Mouse (Mus musculus) heart, adult 2 months (tissue): ENCODE measurements around the gene Rhd. TPM values are rescaled to one million over a fixed set of nuclear protein-coding genes. Genes with fewer than 3 reads are reported as not detected.

ENCODE experiments used
- DNase-seq, 2 experiments: peaks; one replicate each; pipeline ENCODE4 v3.0.0; 2021
- H3K27ac ChIP-seq: fragments of 200-600 bp; 2 replicates; pipeline ENCODE4 v1.8.1; 2022
- H3K27me3 ChIP-seq: fragments of 200-500 bp; 2 replicates; pipeline ENCODE4 v1.6.1; 2012; ENCODE audit warnings: mild to moderate bottlenecking, low read length, inconsistent platforms, mixed read lengths; ENCODE audit not compliant: control insufficient read depth, insufficient read depth
- H3K36me3 ChIP-seq: fragments of 200-500 bp; 2 replicates; pipeline ENCODE4 v1.6.1; 2012; ENCODE audit warnings: low read length, inconsistent platforms; ENCODE audit not compliant: control insufficient read depth, insufficient read depth
- H3K4me1 ChIP-seq: fragments of 200-500 bp; 2 replicates; pipeline ENCODE4 v1.6.1; 2011; ENCODE audit warnings: low read length; ENCODE audit not compliant: control insufficient read depth, insufficient read depth
- H3K4me3 ChIP-seq: fragments of 200-600 bp; 2 replicates; pipeline ENCODE4 v1.8.1; 2022
- H3K79me2 ChIP-seq: fragments of 200-500 bp; replicated peaks from 2 replicates; pipeline ENCODE4 v1.6.1; 2012; ENCODE audit warnings: mild to moderate bottlenecking, inconsistent platforms, low read length, moderate library complexity, mixed read lengths; ENCODE audit not compliant: control insufficient read depth, insufficient read depth
- H3K9ac ChIP-seq: fragments of 200-500 bp; 2 replicates; pipeline ENCODE4 v1.6.1; 2012; ENCODE audit warnings: low read depth, mild to moderate bottlenecking, control low read depth, inconsistent platforms, low read length, mixed read lengths
- CTCF ChIP-seq: fragments of 200-600 bp; IDR thresholded peaks from 2 replicates; pipeline ENCODE4 v1.8.1; 2022; ENCODE audit warnings: antibody characterized with exemption, mild to moderate bottlenecking, moderate library complexity
- EP300 ChIP-seq: fragments of 200-500 bp; IDR thresholded peaks from 2 replicates; pipeline ENCODE4 v1.6.1; 2011; ENCODE audit warnings: low read depth, low read length, control low read depth; ENCODE audit not compliant: insufficient read depth
- POLR2A ChIP-seq: fragments of 200-500 bp; IDR thresholded peaks from 2 replicates; pipeline ENCODE4 v1.6.1; 2011; ENCODE audit warnings: mild to moderate bottlenecking, low read depth, low read length, control low read depth; ENCODE audit not compliant: insufficient read depth
- WGBS: fragments of 180-500 bp; shearing (Covaris S2); methylation state at CpG from one replicate; pipeline ENCODE4 v1.1.7; 2018; 5-methylcytosine and 5-hydroxymethylcytosine counted together
- intact Hi-C: fragments of 180-260 bp; cut with DNase I; formaldehyde crosslinking; loops from one replicate; pipeline ENCODE4 v1.15.1; 2025
- polyA plus RNA-seq: library from polyadenylated mRNA; depleted of rRNA; stranded (reverse); fragments of >200 nt; gene quantifications from 2 replicates; pipeline ENCODE4 v1.2.3, GENCODE M21; 2012; rRNA removed
- total RNA-seq, 2 experiments: library from RNA; stranded (reverse); gene quantifications; 2 replicates each; pipeline ENCODE4 v1.2.3; 2021

Rhd gene
- total and polyA plus RNA-seq, 3 experiments = 3.2 to 6.0 (median 5.7) TPM

DNA sequence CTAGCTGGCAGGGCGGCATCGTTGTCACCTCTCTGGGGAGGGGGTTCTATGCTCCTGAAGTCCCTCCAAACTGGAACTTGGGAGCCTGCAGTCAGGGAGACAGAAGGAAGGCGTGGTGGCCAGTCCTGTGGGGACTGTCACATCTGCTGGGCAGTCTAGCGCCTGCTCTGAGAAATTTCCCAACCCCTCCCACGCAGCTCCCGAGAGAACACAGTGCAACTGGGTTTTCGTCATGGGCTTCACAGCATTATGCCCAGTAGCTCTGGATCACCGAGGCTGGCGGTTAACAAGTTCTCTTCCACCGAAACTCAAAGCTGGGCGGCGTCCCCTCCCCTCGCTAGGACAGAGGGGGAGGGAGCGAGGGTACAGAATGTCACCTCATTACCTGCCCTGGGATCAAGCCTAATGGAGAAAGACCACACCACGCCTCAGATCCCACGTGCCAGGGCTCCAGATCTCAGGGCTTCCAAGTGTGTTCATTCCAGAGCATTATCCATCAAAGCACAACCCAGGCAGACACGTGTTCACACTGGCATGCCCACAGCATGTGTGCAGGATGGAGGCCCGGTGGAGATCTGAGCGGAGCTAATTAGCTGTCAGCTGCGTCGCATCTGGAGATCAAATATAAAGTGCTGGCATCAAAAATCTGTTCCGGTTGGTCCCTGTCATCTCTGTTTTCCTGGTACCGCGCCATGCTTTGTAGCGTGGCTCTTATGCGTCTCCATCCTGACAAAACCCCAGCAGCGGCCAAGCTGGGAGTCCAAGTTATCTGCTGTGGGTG is 79.6 kb downstream of the Rhd start:
- H3K4me1 ChIP-seq = no peaks in the 10 kb centered on the region
- no peaks in the 10 kb centered on the region for H3K36me3 ChIP-seq
- intact Hi-C loops = no loop called here
- no peaks in the 10 kb centered on the region for H3K79me2 ChIP-seq
- no peak for DNase-seq
- no peak overlapping the region for H3K9ac ChIP-seq
- 38% methylated on average over 27 of the region's 27 CpGs for WGBS
- H3K27ac ChIP-seq = no peak overlapping the region
- H3K27me3 ChIP-seq = no peaks in the 10 kb centered on the region
- no peak for TF ChIP-seq CTCF
- TF ChIP-seq EP300 = no peak
- no peak for TF ChIP-seq POLR2A
- H3K4me3 ChIP-seq = no peak overlapping the region

Other genes starting within 250 kb of the Rhd start
- gene Man1c1, start 160.2 kb upstream of the Rhd start, total RNA-seq = 10 to 100 TPM; 24.8 to 28.4 TPM
- gene Man1c1, start 160.2 kb upstream of the Rhd start, polyA plus RNA-seq = 14.1 and 17.6 TPM in 2 replicates
- gene Ldlrap1, start 96.5 kb upstream of the Rhd start, total RNA-seq = 10 to 100 TPM; 11.5 to 12.6 TPM
- gene Ldlrap1, start 96.5 kb upstream of the Rhd start, polyA plus RNA-seq = 12.4 and 14.1 TPM in 2 replicates
- gene Maco1, start 11.2 kb upstream of the Rhd start, total RNA-seq = 10 to 100 TPM; 16.9 to 23.4 TPM
- 5.5 and 9.2 TPM in 2 replicates for gene Maco1, start 11.2 kb upstream of the Rhd start, polyA plus RNA-seq
- 10 to 100 TPM; 59.3 to 69.2 TPM for gene Tmem50a, start 50.5 kb downstream of the Rhd start, total RNA-seq
- gene Tmem50a, start 50.5 kb downstream of the Rhd start, polyA plus RNA-seq = 81.8 and 106 TPM in 2 replicates
- 100 to 1,000 TPM; 137 to 175 TPM for gene Rsrp1, start 59.1 kb downstream of the Rhd start, total RNA-seq
- gene Rsrp1, start 59.1 kb downstream of the Rhd start, polyA plus RNA-seq = 192 TPM in 2 replicates
- 10 to 100 TPM; 48.7 to 61.1 TPM for gene Syf2, start 66.4 kb downstream of the Rhd start, total RNA-seq
- gene Syf2, start 66.4 kb downstream of the Rhd start, polyA plus RNA-seq = 24.9 and 34.1 TPM in 2 replicates